Mouse (Mus musculus): Measurements from ENCODE around the gene Diaph3.
A peak's percentile ranks its signal among the peaks of the same experiment; 100 is the strongest.

Diaph3 gene

GRCm38 (mm10) chr14:87140963-87141486 lies at the start of gene Diaph3:
Gene Diaph3, minus strand, starts transcription at chr14:87141235.
- ATAC-seq (ENCODE audit: insufficient number of reproducible peaks, low FRiP score, low TSS enrichment) = peak; percentile 95

GRCm38 (mm10) chr14:87190685-87191084 lies 49.6 kb upstream of the Diaph3 start:
- ATAC-seq (ENCODE audit: insufficient number of reproducible peaks, low FRiP score, low TSS enrichment) = no peak

- ATAC-seq (ENCODE audit: insufficient number of reproducible peaks, low FRiP score, low TSS enrichment) = no peak
These were observed 30.5 kb upstream of the Diaph3 start for GRCm38 (mm10) chr14:87171577-87171976.

GRCm38 (mm10) chr14:87169151-87169550 lies 28.1 kb upstream of the Diaph3 start:
- ATAC-seq (ENCODE audit: insufficient number of reproducible peaks, low FRiP score, low TSS enrichment) = no peak

GRCm38 (mm10) chr14:87155621-87156238 lies 14.7 kb upstream of the Diaph3 start:
- no peak for ATAC-seq (ENCODE audit: insufficient number of reproducible peaks, low FRiP score, low TSS enrichment)

GRCm38 (mm10) chr14:87149684-87150083 lies 8.6 kb upstream of the Diaph3 start:
- ATAC-seq (ENCODE audit: insufficient number of reproducible peaks, low FRiP score, low TSS enrichment) = no peak

GRCm38 (mm10) chr14:87146704-87147103 lies 5.7 kb upstream of the Diaph3 start:
- no peak for ATAC-seq (ENCODE audit: insufficient number of reproducible peaks, low FRiP score, low TSS enrichment)

- no peak for ATAC-seq (ENCODE audit: insufficient number of reproducible peaks, low FRiP score, low TSS enrichment)
These were observed 4.3 kb upstream of the Diaph3 start for GRCm38 (mm10) chr14:87145351-87145750.

GRCm38 (mm10) chr14:87141777-87142176 lies 742 bp upstream of the Diaph3 start:
- ATAC-seq (ENCODE audit: insufficient number of reproducible peaks, low FRiP score, low TSS enrichment) = no peak

GRCm38 (mm10) chr14:87140327-87140962 lies 590 bp downstream of the Diaph3 start:
- ATAC-seq (ENCODE audit: insufficient number of reproducible peaks, low FRiP score, low TSS enrichment) = no peak

GRCm38 (mm10) chr14:87126076-87126639 lies 14.9 kb downstream of the Diaph3 start:
- no peak for ATAC-seq (ENCODE audit: insufficient number of reproducible peaks, low FRiP score, low TSS enrichment)

GRCm38 (mm10) chr14:87125492-87125891 lies 15.5 kb downstream of the Diaph3 start:
- ATAC-seq (ENCODE audit: insufficient number of reproducible peaks, low FRiP score, low TSS enrichment) = no peak

GRCm38 (mm10) chr14:87123091-87123490 lies 17.9 kb downstream of the Diaph3 start:
- no peak for ATAC-seq (ENCODE audit: insufficient number of reproducible peaks, low FRiP score, low TSS enrichment)

- ATAC-seq (ENCODE audit: insufficient number of reproducible peaks, low FRiP score, low TSS enrichment) = no peak
These were observed 19.2 kb downstream of the Diaph3 start for GRCm38 (mm10) chr14:87121868-87122267.

- ATAC-seq (ENCODE audit: insufficient number of reproducible peaks, low FRiP score, low TSS enrichment) = no peak
These were observed 30.4 kb downstream of the Diaph3 start for GRCm38 (mm10) chr14:87110634-87111033.

GRCm38 (mm10) chr14:87099380-87100088 lies 41.5 kb downstream of the Diaph3 start:
- ATAC-seq (ENCODE audit: insufficient number of reproducible peaks, low FRiP score, low TSS enrichment) = no peak

GRCm38 (mm10) chr14:87098093-87098492 lies 42.9 kb downstream of the Diaph3 start:
- no peak for ATAC-seq (ENCODE audit: insufficient number of reproducible peaks, low FRiP score, low TSS enrichment)

GRCm38 (mm10) chr14:87091522-87091921 lies 49.5 kb downstream of the Diaph3 start:
- ATAC-seq (ENCODE audit: insufficient number of reproducible peaks, low FRiP score, low TSS enrichment) = no peak

GRCm38 (mm10) chr14:87091108-87091507 lies 49.9 kb downstream of the Diaph3 start:
- no peak for ATAC-seq (ENCODE audit: insufficient number of reproducible peaks, low FRiP score, low TSS enrichment)

GRCm38 (mm10) chr14:87088928-87089327 lies 52.1 kb downstream of the Diaph3 start:
- ATAC-seq (ENCODE audit: insufficient number of reproducible peaks, low FRiP score, low TSS enrichment) = no peak

- no peak for ATAC-seq (ENCODE audit: insufficient number of reproducible peaks, low FRiP score, low TSS enrichment)
These were observed 52.6 kb downstream of the Diaph3 start for GRCm38 (mm10) chr14:87088456-87088855.

Measured in cerebellum, adult (tissue).